Mouse (Mus musculus) neural tube, embryonic 11.5 days (tissue): ENCODE data around the gene Borcs7. TPM values are rescaled to one million over a fixed set of nuclear protein-coding genes. Genes with fewer than 3 reads are reported as not detected.

Source experiments
- ATAC-seq: fragments of 200-750 bp; cut with Nextera tagmentation; 2 replicates; pipeline ENCODE4 v1.8.0; 2017; ENCODE audit warnings: moderate number of reproducible peaks, mild to moderate bottlenecking, moderate TSS enrichment, moderate library complexity; ENCODE audit not compliant: insufficient read depth, low FRiP score, low TSS enrichment
- DNase-seq: peaks from one replicate; pipeline ENCODE4 v3.0.0-alpha.2; 2015; ENCODE audit warnings: low spot score
- H3K27ac ChIP-seq: fragments of 300-500 bp; sonication (generic); 2 replicates; pipeline ENCODE4 v1.5.1; 2014; ENCODE audit warnings: low read depth, mild to moderate bottlenecking, low read length
- H3K27me3 ChIP-seq: fragments of 300-500 bp; sonication (generic); 2 replicates; pipeline ENCODE4 v1.6.1; 2014; ENCODE audit warnings: mild to moderate bottlenecking, low read length, mixed read lengths; ENCODE audit not compliant: control insufficient read depth, insufficient read depth
- H3K36me3 ChIP-seq: fragments of 300-500 bp; sonication (generic); 2 replicates; pipeline ENCODE4 v1.6.1; 2014; ENCODE audit warnings: mild to moderate bottlenecking, low read length, moderate library complexity, mixed read lengths; ENCODE audit not compliant: control insufficient read depth, insufficient read depth
- H3K4me1 ChIP-seq: fragments of 300-500 bp; sonication (generic); 2 replicates; pipeline ENCODE4 v1.6.1; 2014; ENCODE audit warnings: low read length, mixed read lengths; ENCODE audit not compliant: control insufficient read depth, insufficient read depth
- H3K4me2 ChIP-seq: fragments of 300-500 bp; sonication (generic); 2 replicates; pipeline ENCODE4 v1.6.1; 2014; ENCODE audit warnings: low read depth, mild to moderate bottlenecking, moderate library complexity
- H3K4me3 ChIP-seq: fragments of 300-500 bp; sonication (generic); 2 replicates; pipeline ENCODE4 v1.5.1; 2014; ENCODE audit warnings: low read depth, low read length
- H3K9ac ChIP-seq: fragments of 300-500 bp; sonication (generic); 2 replicates; pipeline ENCODE4 v1.6.1; 2014; ENCODE audit warnings: mild to moderate bottlenecking, low read length
- H3K9me3 ChIP-seq: fragments of 300-500 bp; sonication (generic); 2 replicates; pipeline ENCODE4 v1.6.1; 2016; ENCODE audit warnings: low read length; ENCODE audit not compliant: control insufficient read depth
- whole genome bisulfite sequencing: fragments of 180-500 bp; shearing (Covaris S2); extraction: QIAGEN DNeasy Blood & Tissue Kit; methylation state at CpG from one replicate; pipeline ENCODE4 v1.1.7; 2014; 5-methylcytosine and 5-hydroxymethylcytosine counted together
- polyA plus RNA-seq: library from polyadenylated mRNA; unstranded; fragments of >200 nt; fragmentation: Nextera tagmentation; extraction: Ambion mirVana; gene quantifications from 2 replicates; pipeline ENCODE4 v1.2.1, GENCODE M21; 2014

Gene Borcs7
- polyA plus RNA-seq, 1 experiment from 2014 or later = 14.7 TPM

- Histone ChIP-seq H3K4me3 (no peak overlapping the region), H3K4me2 (no peak overlapping the region), H3K4me1 (no peaks in the 10 kb centered on the region; the same call in 1 of the 2 replicates), H3K9me3 (no peaks in the 10 kb centered on the region), H3K9ac (no peak overlapping the region), H3K27me3 (no peaks in the 10 kb centered on the region), H3K27ac (no peak overlapping the region), H3K36me3 (no peaks in the 10 kb centered on the region)
- WGBS = 35% methylated on average over 13 of the region's 13 CpGs
- ATAC-seq (no peak), DNase-seq (peak; percentile 72)
These were observed 19.0 kb upstream of the Borcs7 start for GRCm38 (mm10) chr19:46670691-46671090.

GRCm38 (mm10) chr19:46672766-46673418 is 16.8 kb upstream of the Borcs7 start, which contains the start of gene Cyp17a1:
Gene Cyp17a1, minus strand, starts transcription at chr19:46673172.
- Histone ChIP-seq H3K27ac (no peak within 1 kb of the TSS), H3K4me1 (no peaks in the 10 kb centered on the region), H3K36me3 (no peaks in the 10 kb centered on the region), H3K27me3 (no peaks in the 10 kb centered on the region), H3K4me3 (no peak within 1 kb of the TSS), H3K9me3 (no peaks in the 10 kb centered on the region), H3K4me2 (no peak within 1 kb of the TSS), H3K9ac (no peak within 1 kb of the TSS)
- ATAC-seq (no peak), DNase-seq (no peak)
- WGBS = 69% methylated on average over 5 of the region's 5 CpGs

GRCm38 (mm10) chr19:46675641-46676040 is 14.1 kb upstream of the Borcs7 start:
- no peak overlapping the region for H3K4me2 ChIP-seq
- ATAC-seq (no peak), DNase-seq (no peak)
- WGBS = 81% methylated on average over 3 of the region's 3 CpGs
- no peaks in the 10 kb centered on the region for H3K9me3 ChIP-seq
- H3K4me1 ChIP-seq = no peaks in the 10 kb centered on the region
- no peaks in the 10 kb centered on the region for H3K36me3 ChIP-seq
- H3K4me3 ChIP-seq = no peak overlapping the region
- no peak overlapping the region for H3K27ac ChIP-seq
- H3K9ac ChIP-seq = no peak overlapping the region
- no peaks in the 10 kb centered on the region for H3K27me3 ChIP-seq

GRCm38 (mm10) chr19:46679720-46680383 is 9.9 kb upstream of the Borcs7 start:
- H3K4me1 ChIP-seq = no peaks in the 10 kb centered on the region
- H3K27me3 ChIP-seq = no peaks in the 10 kb centered on the region
- H3K9me3 ChIP-seq = no peaks in the 10 kb centered on the region
- 77% methylated on average over 12 of the region's 12 CpGs for WGBS
- ATAC-seq = no peak
- no peak overlapping the region for H3K4me3 ChIP-seq
- H3K27ac ChIP-seq = no peak overlapping the region
- H3K4me2 ChIP-seq = no peak overlapping the region
- no peak for DNase-seq
- no peaks in the 10 kb centered on the region for H3K36me3 ChIP-seq
- no peak overlapping the region for H3K9ac ChIP-seq

- H3K27me3 ChIP-seq = no peaks in the 10 kb centered on the region
- peak overlapping the region; percentile 85 for H3K9ac ChIP-seq
- DNase-seq (no peak), ATAC-seq (peak; percentile 27; the same call in 1 of the 2 replicates)
- WGBS = 80% methylated on average over 11 of the region's 11 CpGs
- no peaks in the 10 kb centered on the region for H3K9me3 ChIP-seq
- no peaks in the 10 kb centered on the region for H3K36me3 ChIP-seq
- peak overlapping the region; percentile 60 for H3K4me2 ChIP-seq
- H3K27ac ChIP-seq = no peak overlapping the region
- H3K4me3 ChIP-seq = peak overlapping the region; percentile 68
- H3K4me1 ChIP-seq = peaks cover 5% of the 10 kb centered on the region; the same call in 1 of the 2 replicates
These were observed 681 bp downstream of the Borcs7 start for GRCm38 (mm10) chr19:46690387-46690786.

GRCm38 (mm10) chr19:46691078-46691477 is 1.4 kb downstream of the Borcs7 start:
- 81% methylated on average over 2 of the region's 2 CpGs for WGBS
- Histone ChIP-seq H3K36me3 (no peaks in the 10 kb centered on the region), H3K4me1 (peaks cover 5% of the 10 kb centered on the region; the same call in 1 of the 2 replicates), H3K4me2 (no peak overlapping the region), H3K27ac (no peak overlapping the region), H3K4me3 (no peak overlapping the region), H3K27me3 (no peaks in the 10 kb centered on the region), H3K9me3 (no peaks in the 10 kb centered on the region), H3K9ac (no peak overlapping the region)
- DNase-seq (no peak), ATAC-seq (no peak)

- Histone ChIP-seq H3K4me3 (no peak overlapping the region), H3K4me1 (peaks cover 5% of the 10 kb centered on the region; the same call in 1 of the 2 replicates), H3K36me3 (no peaks in the 10 kb centered on the region), H3K4me2 (no peak overlapping the region), H3K9ac (no peak overlapping the region), H3K9me3 (no peaks in the 10 kb centered on the region), H3K27me3 (no peaks in the 10 kb centered on the region), H3K27ac (no peak overlapping the region)
- ATAC-seq = no peak
- 87% methylated on average over 4 of the region's 4 CpGs for WGBS
- no peak for DNase-seq
These were observed 3.4 kb downstream of the Borcs7 start for GRCm38 (mm10) chr19:46693146-46693545.

GRCm38 (mm10) chr19:46696482-46696881 is 6.8 kb downstream of the Borcs7 start:
- Histone ChIP-seq H3K36me3 (no peaks in the 10 kb centered on the region; the same call in 1 of the 2 replicates), H3K9me3 (no peaks in the 10 kb centered on the region), H3K4me1 (no peaks in the 10 kb centered on the region), H3K4me2 (no peak overlapping the region), H3K27me3 (no peaks in the 10 kb centered on the region), H3K4me3 (no peak overlapping the region), H3K9ac (no peak overlapping the region), H3K27ac (no peak overlapping the region)
- 93% methylated on average over 8 of the region's 8 CpGs for WGBS
- DNase-seq (no peak), ATAC-seq (no peak)

GRCm38 (mm10) chr19:46696943-46697342 is 7.2 kb downstream of the Borcs7 start:
- Histone ChIP-seq H3K4me1 (no peaks in the 10 kb centered on the region), H3K9ac (no peak overlapping the region), H3K4me2 (no peak overlapping the region), H3K9me3 (no peaks in the 10 kb centered on the region), H3K4me3 (no peak overlapping the region), H3K27me3 (no peaks in the 10 kb centered on the region), H3K36me3 (no peaks in the 10 kb centered on the region; the same call in 1 of the 2 replicates), H3K27ac (no peak overlapping the region)
- DNase-seq (no peak), ATAC-seq (no peak)
- 91% methylated on average over 7 of the region's 7 CpGs for WGBS
